Mouse (Mus musculus): Measurements from ENCODE around the gene Gna13. TPM values are rescaled to one million over a fixed set of nuclear protein-coding genes. Genes with fewer than 3 reads are reported as not detected.
A peak's percentile ranks its signal among the peaks of the same experiment; 100 is the strongest.

Gna13 gene
- polyA plus RNA-seq, 1 experiment from 2014 or later = 20.7 TPM

GRCm38 (mm10) chr11:109343991-109344599 is 18.5 kb upstream of the Gna13 start:
- peak overlapping the region; percentile 51; the same call in 1 of the 2 replicates for H3K9ac ChIP-seq (ENCODE audit: low read length)
- peaks cover 41% of the 10 kb centered on the region for H3K4me1 ChIP-seq (ENCODE audit: control insufficient read depth, insufficient read depth, low read length)
- H3K9me3 ChIP-seq (replicated peaks; ENCODE audit: control insufficient read depth, low read length) = no peaks in the 10 kb centered on the region
- peak overlapping the region; percentile 50 for H3K27ac ChIP-seq (ENCODE audit: low read length)
- H3K4me3 ChIP-seq (ENCODE audit: low read length) = no peak overlapping the region
- 15% methylated on average over 10 of the region's 10 CpGs for WGBS
- no peaks in the 10 kb centered on the region for H3K27me3 ChIP-seq (ENCODE audit: control insufficient read depth, insufficient read depth, low read length)
- peak overlapping the region; percentile 43 for H3K4me2 ChIP-seq (ENCODE audit: low read depth, low read length)
- no peaks in the 10 kb centered on the region for H3K36me3 ChIP-seq (ENCODE audit: control insufficient read depth, insufficient read depth)
- no peak for ATAC-seq (replicated peaks; ENCODE audit: extremely low read depth, insufficient read depth, low FRiP score)

GRCm38 (mm10) chr11:109347242-109347959 is 15.2 kb upstream of the Gna13 start:
- no peaks in the 10 kb centered on the region for H3K27me3 ChIP-seq (ENCODE audit: control insufficient read depth, insufficient read depth, low read length)
- H3K9me3 ChIP-seq (replicated peaks; ENCODE audit: control insufficient read depth, low read length) = no peaks in the 10 kb centered on the region
- WGBS = 9% methylated on average over 10 of the region's 10 CpGs
- H3K4me2 ChIP-seq (ENCODE audit: low read depth, low read length) = peak overlapping the region; percentile 55
- peak overlapping the region; percentile 91 for H3K27ac ChIP-seq (ENCODE audit: low read length)
- peaks cover 41% of the 10 kb centered on the region for H3K4me1 ChIP-seq (ENCODE audit: control insufficient read depth, insufficient read depth, low read length)
- no peaks in the 10 kb centered on the region for H3K36me3 ChIP-seq (ENCODE audit: control insufficient read depth, insufficient read depth)
- peak overlapping the region; percentile 4; the same call in 1 of the 2 replicates for H3K9ac ChIP-seq (ENCODE audit: low read length)
- H3K4me3 ChIP-seq (ENCODE audit: low read length) = peak overlapping the region; percentile 23
- peak; percentile 97 for ATAC-seq (replicated peaks; ENCODE audit: extremely low read depth, insufficient read depth, low FRiP score)

GRCm38 (mm10) chr11:109348408-109348807 is 14.2 kb upstream of the Gna13 start:
- no peak for ATAC-seq (replicated peaks; ENCODE audit: extremely low read depth, insufficient read depth, low FRiP score)
- H3K36me3 ChIP-seq (ENCODE audit: control insufficient read depth, insufficient read depth) = no peaks in the 10 kb centered on the region
- WGBS = 61% methylated on average over 12 of the region's 12 CpGs
- no peaks in the 10 kb centered on the region for H3K27me3 ChIP-seq (ENCODE audit: control insufficient read depth, insufficient read depth, low read length)
- H3K4me1 ChIP-seq (ENCODE audit: control insufficient read depth, insufficient read depth, low read length) = peaks cover 38% of the 10 kb centered on the region
- H3K9me3 ChIP-seq (replicated peaks; ENCODE audit: control insufficient read depth, low read length) = no peaks in the 10 kb centered on the region
- no peak overlapping the region for H3K9ac ChIP-seq (ENCODE audit: low read length)
- peak overlapping the region; percentile 91 for H3K27ac ChIP-seq (ENCODE audit: low read length)
- H3K4me3 ChIP-seq (ENCODE audit: low read length) = no peak overlapping the region
- peak overlapping the region; percentile 55; the same call in 1 of the 2 replicates for H3K4me2 ChIP-seq (ENCODE audit: low read depth, low read length)

- no peak overlapping the region for H3K27ac ChIP-seq (ENCODE audit: low read length)
- no peaks in the 10 kb centered on the region for H3K27me3 ChIP-seq (ENCODE audit: control insufficient read depth, insufficient read depth, low read length)
- 49% methylated on average over 5 of the region's 5 CpGs for WGBS
- no peak overlapping the region for H3K9ac ChIP-seq (ENCODE audit: low read length)
- peaks cover 34% of the 10 kb centered on the region for H3K4me1 ChIP-seq (ENCODE audit: control insufficient read depth, insufficient read depth, low read length)
- H3K36me3 ChIP-seq (ENCODE audit: control insufficient read depth, insufficient read depth) = no peaks in the 10 kb centered on the region
- H3K4me2 ChIP-seq (ENCODE audit: low read depth, low read length) = no peak overlapping the region
- H3K4me3 ChIP-seq (ENCODE audit: low read length) = no peak overlapping the region
- no peaks in the 10 kb centered on the region for H3K9me3 ChIP-seq (replicated peaks; ENCODE audit: control insufficient read depth, low read length)
- no peak for ATAC-seq (replicated peaks; ENCODE audit: extremely low read depth, insufficient read depth, low FRiP score)
These were observed 12.8 kb upstream of the Gna13 start for GRCm38 (mm10) chr11:109349652-109350316.

- ATAC-seq (replicated peaks; ENCODE audit: extremely low read depth, insufficient read depth, low FRiP score) = no peak
- no peak overlapping the region for H3K4me2 ChIP-seq (ENCODE audit: low read depth, low read length)
- no peaks in the 10 kb centered on the region for H3K9me3 ChIP-seq (replicated peaks; ENCODE audit: control insufficient read depth, low read length)
- H3K9ac ChIP-seq (ENCODE audit: low read length) = no peak overlapping the region
- H3K36me3 ChIP-seq (ENCODE audit: control insufficient read depth, insufficient read depth) = no peaks in the 10 kb centered on the region
- H3K27ac ChIP-seq (ENCODE audit: low read length) = no peak overlapping the region
- peaks cover 33% of the 10 kb centered on the region for H3K4me1 ChIP-seq (ENCODE audit: control insufficient read depth, insufficient read depth, low read length)
- whole genome bisulfite sequencing = 83% methylated on average over 7 of the region's 7 CpGs
- no peaks in the 10 kb centered on the region for H3K27me3 ChIP-seq (ENCODE audit: control insufficient read depth, insufficient read depth, low read length)
- H3K4me3 ChIP-seq (ENCODE audit: low read length) = no peak overlapping the region
These were observed 12.3 kb upstream of the Gna13 start for GRCm38 (mm10) chr11:109350317-109350714.

- Histone ChIP-seq H3K4me2 (ENCODE audit: low read depth, low read length) (no peak overlapping the region), H3K27me3 (ENCODE audit: control insufficient read depth, insufficient read depth, low read length) (no peaks in the 10 kb centered on the region), H3K9me3 (replicated peaks; ENCODE audit: control insufficient read depth, low read length) (no peaks in the 10 kb centered on the region), H3K27ac (ENCODE audit: low read length) (no peak overlapping the region), H3K4me3 (ENCODE audit: low read length) (no peak overlapping the region), H3K9ac (ENCODE audit: low read length) (no peak overlapping the region), H3K4me1 (ENCODE audit: control insufficient read depth, insufficient read depth, low read length) (peaks cover 31% of the 10 kb centered on the region), H3K36me3 (ENCODE audit: control insufficient read depth, insufficient read depth) (no peaks in the 10 kb centered on the region)
- 84% methylated on average over 4 of the region's 4 CpGs for WGBS
- ATAC-seq (replicated peaks; ENCODE audit: extremely low read depth, insufficient read depth, low FRiP score) = no peak
These were observed 11.1 kb upstream of the Gna13 start for GRCm38 (mm10) chr11:109351489-109351888.

- WGBS = 51% methylated on average over 12 of the region's 12 CpGs
- H3K4me3 ChIP-seq (ENCODE audit: low read length) = no peak overlapping the region
- H3K27me3 ChIP-seq (ENCODE audit: control insufficient read depth, insufficient read depth, low read length) = no peaks in the 10 kb centered on the region
- H3K9me3 ChIP-seq (replicated peaks; ENCODE audit: control insufficient read depth, low read length) = no peaks in the 10 kb centered on the region
- H3K27ac ChIP-seq (ENCODE audit: low read length) = no peak overlapping the region
- no peak overlapping the region for H3K4me2 ChIP-seq (ENCODE audit: low read depth, low read length)
- ATAC-seq (replicated peaks; ENCODE audit: extremely low read depth, insufficient read depth, low FRiP score) = no peak
- H3K36me3 ChIP-seq (ENCODE audit: control insufficient read depth, insufficient read depth) = no peaks in the 10 kb centered on the region
- H3K9ac ChIP-seq (ENCODE audit: low read length) = no peak overlapping the region
- H3K4me1 ChIP-seq (ENCODE audit: control insufficient read depth, insufficient read depth, low read length) = peaks cover 18% of the 10 kb centered on the region
These were observed 9.0 kb upstream of the Gna13 start for GRCm38 (mm10) chr11:109353391-109354235.

GRCm38 (mm10) chr11:109354236-109354613 is 8.4 kb upstream of the Gna13 start:
- no peaks in the 10 kb centered on the region for H3K9me3 ChIP-seq (replicated peaks; ENCODE audit: control insufficient read depth, low read length)
- no peak for ATAC-seq (replicated peaks; ENCODE audit: extremely low read depth, insufficient read depth, low FRiP score)
- H3K4me3 ChIP-seq (ENCODE audit: low read length) = no peak overlapping the region
- H3K9ac ChIP-seq (ENCODE audit: low read length) = no peak overlapping the region
- H3K27me3 ChIP-seq (ENCODE audit: control insufficient read depth, insufficient read depth, low read length) = no peaks in the 10 kb centered on the region
- H3K4me1 ChIP-seq (ENCODE audit: control insufficient read depth, insufficient read depth, low read length) = peaks cover 21% of the 10 kb centered on the region
- WGBS = 73% methylated on average over 6 of the region's 6 CpGs
- no peak overlapping the region for H3K4me2 ChIP-seq (ENCODE audit: low read depth, low read length)
- H3K36me3 ChIP-seq (ENCODE audit: control insufficient read depth, insufficient read depth) = no peaks in the 10 kb centered on the region
- no peak overlapping the region for H3K27ac ChIP-seq (ENCODE audit: low read length)
